Comparison of ENCODE assay signal across 8 mouse cellular contexts in genomic region chr5:84415961-84416821, GRCm38 (mm10). TPM values are rescaled to one million over a fixed set of nuclear protein-coding genes. Genes with fewer than 3 reads are reported as not detected.
A peak's percentile ranks its signal among the peaks of the same experiment; 100 is the strongest.
DNase-seq lines count a peak whose midpoint lies in the region; ATAC-seq and TF ChIP-seq lines count a peak whose summit lies in the region.

No protein-coding gene starts in this region.

- peak overlapping the region; percentile 92 for H3K4me2 ChIP-seq in embryonic facial prominence, embryonic 11.5 days (ENCODE audit: low read depth, low read length)
- H3K4me2 ChIP-seq in intestine, embryonic 14.5 days (ENCODE audit: low read length), result peak overlapping the region; percentile 95
- peak overlapping the region; percentile 93 for H3K4me2 ChIP-seq in stomach, embryonic 16.5 days (ENCODE audit: low read depth, low read length)

- H3K9me3 ChIP-seq in E14TG2a.4 (ENCODE audit: low read length), result no peaks in the 10 kb centered on the region
- H3K9me3 ChIP-seq in embryonic facial prominence, embryonic 11.5 days (replicated peaks; ENCODE audit: control insufficient read depth, low read length), result no peaks in the 10 kb centered on the region
- no peaks in the 10 kb centered on the region for H3K9me3 ChIP-seq in intestine, embryonic 14.5 days (ENCODE audit: control insufficient read depth, low read length)
- H3K9me3 ChIP-seq in stomach, embryonic 16.5 days (replicated peaks; ENCODE audit: control insufficient read depth, low read length), result no peaks in the 10 kb centered on the region

- H3K9ac ChIP-seq in embryonic facial prominence, embryonic 11.5 days (replicated peaks; ENCODE audit: low read length), result peak overlapping the region; percentile 69
- peak overlapping the region; percentile 41; the same call in 1 of the 2 replicates for H3K9ac ChIP-seq in intestine, embryonic 14.5 days (ENCODE audit: low read length)
- peak overlapping the region; percentile 67 for H3K9ac ChIP-seq in stomach, embryonic 16.5 days (ENCODE audit: low read length)

- ATAC-seq in embryonic facial prominence, embryonic 11.5 days (replicated peaks; ENCODE audit: insufficient number of reproducible peaks, low FRiP score, low TSS enrichment, low read depth), result peak; percentile 31
- peak; percentile 48; the same call in 1 of the 2 replicates for ATAC-seq in intestine, embryonic 14.5 days (replicated peaks; ENCODE audit: low FRiP score, low TSS enrichment, low read depth)
- no peak for ATAC-seq in stomach, embryonic 16.5 days (ENCODE audit: insufficient read depth, low FRiP score)

- WGBS in embryonic facial prominence, embryonic 11.5 days, result under 1% methylated on average over 45 of the region's 45 CpGs
- under 1% methylated on average over 45 of the region's 45 CpGs for WGBS in intestine, embryonic 14.5 days
- WGBS in stomach, embryonic 16.5 days, result under 1% methylated on average over 45 of the region's 45 CpGs

- DNase-seq in cerebellum, postnatal 25 days, result peak; percentile 42 to 50
- DNase-seq in cerebellum, adult 8-10 months, result no peak
- DNase-seq in embryonic facial prominence, embryonic 11.5 days (ENCODE audit: low spot score), result peak; percentile 33
- DNase-seq in intestine, embryonic 14.5 days (ENCODE audit: low spot score), result peak; percentile 68
- peak; percentile 35 for DNase-seq in mesoderm, embryonic 11.5 days (ENCODE audit: low read depth, low spot score)
- DNase-seq in thymus, adult 18-20 months, result no peak

- H3K36me3 ChIP-seq in E14TG2a.4 (ENCODE audit: insufficient read depth, low read length), result no peaks in the 10 kb centered on the region
- H3K36me3 ChIP-seq in embryonic facial prominence, embryonic 11.5 days (replicated peaks; ENCODE audit: control insufficient read depth, insufficient read depth, low read depth, low read length), result no peaks in the 10 kb centered on the region
- no peaks in the 10 kb centered on the region for H3K36me3 ChIP-seq in intestine, embryonic 14.5 days (ENCODE audit: control insufficient read depth, insufficient read depth, low read length)
- H3K36me3 ChIP-seq in stomach, embryonic 16.5 days (ENCODE audit: control insufficient read depth, insufficient read depth, low read length), result no peaks in the 10 kb centered on the region

- peaks cover 14% of the 10 kb centered on the region; the same call in 1 of the 2 replicates for H3K4me1 ChIP-seq in E14TG2a.4 (replicated peaks; ENCODE audit: low read depth, low read length)
- no peaks in the 10 kb centered on the region for H3K4me1 ChIP-seq in embryonic facial prominence, embryonic 11.5 days (ENCODE audit: control insufficient read depth, insufficient read depth, low read length)
- peaks cover 3% of the 10 kb centered on the region; the same call in 1 of the 2 replicates for H3K4me1 ChIP-seq in intestine, embryonic 14.5 days (replicated peaks; ENCODE audit: control insufficient read depth, insufficient read depth, low read length)
- H3K4me1 ChIP-seq in stomach, embryonic 16.5 days (ENCODE audit: control insufficient read depth, insufficient read depth, low read length), result peaks cover 6% of the 10 kb centered on the region; the same call in 1 of the 2 replicates

- peak overlapping the region; percentile 75 for H3K4me3 ChIP-seq in E14TG2a.4 (replicated peaks; ENCODE audit: low read length)
- peak overlapping the region; percentile 54 for H3K4me3 ChIP-seq in embryonic facial prominence, embryonic 11.5 days (ENCODE audit: low read depth, low read length)
- H3K4me3 ChIP-seq in intestine, embryonic 14.5 days (ENCODE audit: low read depth, low read length), result peak overlapping the region; percentile 51
- H3K4me3 ChIP-seq in stomach, embryonic 16.5 days (replicated peaks; ENCODE audit: low read length), result peak overlapping the region; percentile 60

- no peak overlapping the region for H3K27ac ChIP-seq in embryonic facial prominence, embryonic 11.5 days (replicated peaks; ENCODE audit: low read depth, low read length)
- no peak overlapping the region for H3K27ac ChIP-seq in intestine, embryonic 14.5 days (ENCODE audit: low read depth)
- no peak overlapping the region for H3K27ac ChIP-seq in stomach, embryonic 16.5 days (ENCODE audit: low read length)

- H3K27me3 ChIP-seq in E14TG2a.4 (ENCODE audit: insufficient read depth, low read length), result peaks cover 45% of the 10 kb centered on the region
- peaks cover 8% of the 10 kb centered on the region for H3K27me3 ChIP-seq in embryonic facial prominence, embryonic 11.5 days (ENCODE audit: control insufficient read depth, insufficient read depth, low read length)
- H3K27me3 ChIP-seq in intestine, embryonic 14.5 days (replicated peaks; ENCODE audit: control insufficient read depth, insufficient read depth, low read length), result peaks cover 36% of the 10 kb centered on the region
- peaks cover 15% of the 10 kb centered on the region for H3K27me3 ChIP-seq in stomach, embryonic 16.5 days (ENCODE audit: control insufficient read depth, insufficient read depth, low read length)

- TF ChIP-seq CTCF in E14TG2a.4 (conservative IDR thresholded peaks at IDR 0.05; ENCODE audit: low read length), result no peak

RNA-seq across cellular contexts. Expression of gene Epha5, which starts 1.0 kb away (rescaled TPM):
- polyA plus RNA-seq in embryonic facial prominence, embryonic 11.5 days (2014; fragmentation: Nextera tagmentation; extraction: Ambion mirVana), result 3.1 and 6.0 TPM in 2 replicates
- polyA plus RNA-seq in intestine, embryonic 14.5 days (2014; fragmentation: Nextera tagmentation; extraction: Ambion mirVana), result 1.8 and 1.9 TPM in 2 replicates
- 3.3 and 3.6 TPM in 2 replicates for polyA plus RNA-seq in stomach, embryonic 16.5 days (2015; fragmentation: Nextera tagmentation; extraction: Ambion mirVana)

Comparison
In these comparisons a context has a peak if more than half of its experiments do, and no peak if none do; other contexts are left out.
1. DNase-seq: peak in cerebellum, postnatal 25 days (2 of 2), embryonic facial prominence, embryonic 11.5 days (single experiment), intestine, embryonic 14.5 days (single experiment) and mesoderm, embryonic 11.5 days (single experiment); none in cerebellum, adult 8-10 months (single experiment) and thymus, adult 18-20 months (0 of 2).
2. Peak in every context shown above with its lines, with median percentiles within 50 percentile points of each other: H3K4me3 ChIP-seq, H3K4me2 ChIP-seq and H3K9ac ChIP-seq.